Mouse (Mus musculus): ENCODE results near the gene Ulk1. TPM values are rescaled to one million over a fixed set of nuclear protein-coding genes. Genes with fewer than 3 reads are reported as not detected.

Gene Ulk1
- total and polyA plus RNA-seq, 3 experiments: 4.9 to 23.0 TPM; not detected in 1

- H3K4me1 ChIP-seq (ENCODE audit: control insufficient read depth in 1 of 2, insufficient read depth in 2 of 2, low read length in 2 of 2): peaks cover 2 to 16% of the 10 kb centered on the region in 2 experiments; a peak in 3 of 4 replicates
- no peak overlapping the region for H3K4me3 ChIP-seq (ENCODE audit: control insufficient read depth in 1 of 2, insufficient read depth in 1 of 2, low read depth in 2 of 2, low read length in 2 of 2)
- peaks cover 56% of the 10 kb centered on the region for H3K79me2 ChIP-seq (ENCODE audit: control insufficient read depth, insufficient read depth, low read length, poor library complexity)
- H3K36me3 ChIP-seq (ENCODE audit: control insufficient read depth in 1 of 2, insufficient read depth in 2 of 2, low read length in 2 of 2): peaks cover 6 to 9% of the 10 kb centered on the region in 2 experiments
- H3K27me3 ChIP-seq (ENCODE audit: control insufficient read depth in 1 of 2, insufficient read depth in 2 of 2, low read length in 2 of 2): no peaks in the 10 kb centered on the region
- H3K9ac ChIP-seq (ENCODE audit: control insufficient read depth, low read depth, low read length, poor library complexity, severe bottlenecking): no peak overlapping the region
- TF ChIP-seq MXI1 (IDR thresholded peaks at IDR 0.05; ENCODE audit: low read depth, low read length): no peak
- no peaks in the 10 kb centered on the region for H3K9me3 ChIP-seq (replicated peaks; ENCODE audit: insufficient read depth, low read length)
- no peak for DNase-seq (ENCODE audit: low read depth, low spot score)
- no peak overlapping the region for H3K27ac ChIP-seq (ENCODE audit: control insufficient read depth, low read depth, low read length)
Measured at GRCm38 (mm10) chr5:110778263-110778662, 31.6 kb downstream of the Ulk1 start.

GRCm38 (mm10) chr5:110776141-110776540 is 33.8 kb downstream of the Ulk1 start:
- no peak overlapping the region for H3K9ac ChIP-seq (ENCODE audit: control insufficient read depth, low read depth, low read length, poor library complexity, severe bottlenecking)
- H3K4me3 ChIP-seq (ENCODE audit: control insufficient read depth in 1 of 2, insufficient read depth in 1 of 2, low read depth in 2 of 2, low read length in 2 of 2): no peak overlapping the region
- TF ChIP-seq ETS1 (IDR thresholded peaks at IDR 0.05; ENCODE audit: low read depth, low read length) (no peak), CHD1 (IDR thresholded peaks at IDR 0.05; ENCODE audit: low read depth, low read length) (no peak), CHD2 (IDR thresholded peaks at IDR 0.05; ENCODE audit: low read length) (no peak), CTCF (IDR thresholded peaks at IDR 0.05 in 2 of 3, conservative IDR thresholded peaks at IDR 0.05 in 1 of 3; ENCODE audit: control insufficient read depth in 1 of 3, insufficient read depth in 1 of 3, low read depth in 2 of 3, low read length in 3 of 3, poor library complexity in 1 of 3, severe bottlenecking in 1 of 3) (no peak), ZNF384 (IDR thresholded peaks at IDR 0.05; ENCODE audit: low read depth, low read length) (no peak), MAFK (IDR thresholded peaks at IDR 0.05; ENCODE audit: borderline replicate concordance, low read depth, low read length) (no peak), USF1 (IDR thresholded peaks at IDR 0.05; ENCODE audit: low read depth, low read length) (no peak), USF2 (IDR thresholded peaks at IDR 0.05; ENCODE audit: borderline replicate concordance in 1 of 2, insufficient read depth in 1 of 2, low read depth in 1 of 2, low read length in 2 of 2) (no peak), MAZ (IDR thresholded peaks at IDR 0.05; ENCODE audit: low read depth, low read length) (no peak)
- no peak for DNase-seq (ENCODE audit: low read depth, low spot score)
- no peaks in the 10 kb centered on the region for H3K27me3 ChIP-seq (ENCODE audit: control insufficient read depth in 1 of 2, insufficient read depth in 2 of 2, low read length in 2 of 2)
- H3K36me3 ChIP-seq (ENCODE audit: control insufficient read depth in 1 of 2, insufficient read depth in 2 of 2, low read length in 2 of 2): peaks cover 6 to 14% of the 10 kb centered on the region in 2 experiments
- peaks cover 59% of the 10 kb centered on the region for H3K79me2 ChIP-seq (ENCODE audit: control insufficient read depth, insufficient read depth, low read length, poor library complexity)
- peaks cover 2 to 10% of the 10 kb centered on the region in 2 experiments; a peak in 3 of 4 replicates for H3K4me1 ChIP-seq (ENCODE audit: control insufficient read depth in 1 of 2, insufficient read depth in 2 of 2, low read length in 2 of 2)
- no peaks in the 10 kb centered on the region for H3K9me3 ChIP-seq (replicated peaks; ENCODE audit: insufficient read depth, low read length)
- H3K27ac ChIP-seq (ENCODE audit: control insufficient read depth, low read depth, low read length): no peak overlapping the region

DNA sequence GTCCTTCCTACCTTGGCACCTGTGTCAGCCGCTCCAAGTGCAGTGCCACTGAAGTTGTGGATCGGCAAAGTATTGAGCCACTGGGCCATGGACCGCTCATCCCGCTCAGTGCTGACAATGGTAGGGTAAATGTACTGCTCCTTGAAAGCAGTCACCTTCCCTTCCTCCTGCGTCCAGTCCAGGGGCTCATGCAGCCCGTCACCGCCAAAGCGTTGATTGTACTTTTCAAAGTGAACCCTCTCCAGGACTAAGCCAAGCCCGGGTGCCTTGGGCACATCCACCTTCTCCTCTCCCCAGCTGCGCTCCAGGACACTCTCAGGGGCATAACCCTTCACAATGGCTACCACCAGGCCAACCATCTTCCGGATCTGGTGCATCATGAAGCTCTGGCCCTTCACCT is 35.4 kb downstream of the Ulk1 start:
- H3K9ac ChIP-seq (ENCODE audit: control insufficient read depth, low read depth, low read length, poor library complexity, severe bottlenecking): no peak overlapping the region
- no peak overlapping the region for H3K27ac ChIP-seq (ENCODE audit: control insufficient read depth, low read depth, low read length)
- H3K79me2 ChIP-seq (ENCODE audit: control insufficient read depth, insufficient read depth, low read length, poor library complexity): peaks cover 53% of the 10 kb centered on the region
- H3K27me3 ChIP-seq (ENCODE audit: control insufficient read depth in 1 of 2, insufficient read depth in 2 of 2, low read length in 2 of 2): no peaks in the 10 kb centered on the region
- peaks cover 2 to 4% of the 10 kb centered on the region in 2 experiments; a peak in 2 of 4 replicates for H3K4me1 ChIP-seq (ENCODE audit: control insufficient read depth in 1 of 2, insufficient read depth in 2 of 2, low read length in 2 of 2)
- TF ChIP-seq GABPA (IDR thresholded peaks at IDR 0.05; ENCODE audit: low read depth, low read length): no peak
- no peak for TF ChIP-seq MAZ (IDR thresholded peaks at IDR 0.05; ENCODE audit: low read depth, low read length)
- TF ChIP-seq MAFK (IDR thresholded peaks at IDR 0.05; ENCODE audit: borderline replicate concordance, low read depth, low read length): no peak
- TF ChIP-seq MAX (IDR thresholded peaks at IDR 0.05; ENCODE audit: low read length): no peak
- TF ChIP-seq RAD21 (IDR thresholded peaks at IDR 0.05; ENCODE audit: low read depth, low read length): no peak
- TF ChIP-seq MYC (IDR thresholded peaks at IDR 0.05; ENCODE audit: low read depth, low read length): no peak
- no peak for TF ChIP-seq JUND (IDR thresholded peaks at IDR 0.05; ENCODE audit: low read depth, low read length)
- TF ChIP-seq RCOR1 (IDR thresholded peaks at IDR 0.05; ENCODE audit: low read depth, low read length): no peak
- TF ChIP-seq TBP (IDR thresholded peaks at IDR 0.05; ENCODE audit: low read depth, low read length): no peak
- no peak for TF ChIP-seq NELFE (IDR thresholded peaks at IDR 0.05; ENCODE audit: low read depth, low read length)
- TF ChIP-seq KAT2A (conservative IDR thresholded peaks at IDR 0.05; ENCODE audit: low read depth, low read length): no peak
- TF ChIP-seq USF2 (IDR thresholded peaks at IDR 0.05; ENCODE audit: borderline replicate concordance in 1 of 2, insufficient read depth in 1 of 2, low read depth in 1 of 2, low read length in 2 of 2): no peak
- no peak for TF ChIP-seq TCF12 (IDR thresholded peaks at IDR 0.05; ENCODE audit: low read depth, low read length)
- TF ChIP-seq HCFC1 (IDR thresholded peaks at IDR 0.05; ENCODE audit: low read depth, low read length): no peak
- no peak for TF ChIP-seq CTCF (IDR thresholded peaks at IDR 0.05 in 2 of 3, conservative IDR thresholded peaks at IDR 0.05 in 1 of 3; ENCODE audit: control insufficient read depth in 1 of 3, insufficient read depth in 1 of 3, low read depth in 2 of 3, low read length in 3 of 3, poor library complexity in 1 of 3, severe bottlenecking in 1 of 3)
- no peak for TF ChIP-seq SMC3 (IDR thresholded peaks at IDR 0.05; ENCODE audit: low read depth, low read length)
- no peak for TF ChIP-seq CHD2 (IDR thresholded peaks at IDR 0.05; ENCODE audit: low read length)
- no peak for TF ChIP-seq CHD1 (IDR thresholded peaks at IDR 0.05; ENCODE audit: low read depth, low read length)
- no peak for TF ChIP-seq E2F4 (IDR thresholded peaks at IDR 0.05; ENCODE audit: borderline replicate concordance, low read depth, low read length)
- H3K9me3 ChIP-seq (replicated peaks; ENCODE audit: insufficient read depth, low read length): no peaks in the 10 kb centered on the region
- H3K36me3 ChIP-seq (ENCODE audit: control insufficient read depth in 1 of 2, insufficient read depth in 2 of 2, low read length in 2 of 2): peaks cover 6 to 12% of the 10 kb centered on the region in 2 experiments
- H3K4me3 ChIP-seq (ENCODE audit: control insufficient read depth in 1 of 2, insufficient read depth in 1 of 2, low read depth in 2 of 2, low read length in 2 of 2): no peak overlapping the region
- DNase-seq (ENCODE audit: low read depth, low spot score): no peak
